Mouse (Mus musculus): Measurements from ENCODE around the gene Myoz1.
"Not testable (repeated sequence)": the region's sequence is repeated elsewhere in the genome, so short reads cannot be mapped to it uniquely, and the experiment has no call there.

The Myoz1 gene

GRCm38 (mm10) chr14:20637818-20638574, 18.3 kb downstream of the Myoz1 start:
- no peak for DNase-seq

DNA sequence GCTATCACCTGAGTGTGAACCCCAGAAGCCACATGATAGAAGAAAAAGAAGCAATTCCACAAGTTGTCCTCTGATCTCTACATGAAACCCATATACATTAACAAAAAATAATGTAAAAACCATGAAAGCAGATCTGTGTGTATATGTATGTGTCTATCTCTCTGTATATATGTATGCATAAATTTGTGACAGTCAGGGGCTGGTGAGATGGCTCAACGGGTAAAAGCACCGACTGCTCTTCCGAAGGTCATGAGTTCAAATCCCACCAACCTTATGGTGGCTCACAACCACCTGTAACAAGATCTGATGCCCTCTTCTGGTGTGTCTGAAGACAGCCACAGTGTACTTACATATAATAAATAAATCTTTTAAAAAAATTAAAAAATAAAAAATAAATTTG, 19.4 kb downstream of the Myoz1 start:
- DNase-seq, result not testable (repeated sequence)

GRCm38 (mm10) chr14:20635546-20635945, 20.8 kb downstream of the Myoz1 start:
- no peak for DNase-seq

GRCm38 (mm10) chr14:20631253-20631652, 25.1 kb downstream of the Myoz1 start:
- no peak for DNase-seq

DNA sequence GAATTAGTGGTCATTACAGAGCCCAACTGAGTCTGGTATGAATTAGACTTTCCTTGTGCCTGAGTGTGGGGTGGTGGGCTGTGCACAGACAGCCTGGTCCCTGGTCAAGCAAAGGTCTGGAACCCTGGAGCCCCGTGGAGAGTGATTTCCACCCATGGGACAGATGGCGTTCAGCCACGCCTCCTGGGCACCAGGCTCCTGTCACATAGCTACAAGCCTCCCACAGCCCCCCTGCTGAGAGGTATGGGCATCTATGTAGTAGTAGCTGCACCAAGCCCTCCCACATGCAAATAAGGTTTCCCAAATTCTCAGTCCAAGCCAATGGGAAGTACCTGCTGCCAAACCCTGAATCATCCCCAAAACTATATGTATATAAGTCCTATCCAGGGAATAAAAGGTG, 29.4 kb downstream of the Myoz1 start:
- no peak for DNase-seq

DNA sequence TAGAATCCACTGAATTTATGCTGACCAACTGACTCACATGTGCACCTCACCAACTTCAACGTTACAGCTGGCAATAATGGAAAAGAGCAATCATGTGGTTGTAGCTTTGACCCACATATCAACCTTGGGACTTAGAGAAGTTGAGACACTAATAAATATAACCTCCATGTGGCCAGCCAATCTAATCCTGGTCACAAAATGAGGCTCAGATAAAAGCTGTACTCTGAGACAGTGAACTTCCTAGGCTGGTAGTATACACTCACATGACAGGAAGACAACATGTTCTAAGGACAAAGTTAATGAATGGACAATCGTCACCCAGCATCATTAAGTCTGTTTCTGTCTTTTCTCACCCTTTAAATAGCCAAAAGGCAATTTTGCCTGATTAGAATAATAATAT, 29.9 kb downstream of the Myoz1 start:
- DNase-seq, result no peak

DNA sequence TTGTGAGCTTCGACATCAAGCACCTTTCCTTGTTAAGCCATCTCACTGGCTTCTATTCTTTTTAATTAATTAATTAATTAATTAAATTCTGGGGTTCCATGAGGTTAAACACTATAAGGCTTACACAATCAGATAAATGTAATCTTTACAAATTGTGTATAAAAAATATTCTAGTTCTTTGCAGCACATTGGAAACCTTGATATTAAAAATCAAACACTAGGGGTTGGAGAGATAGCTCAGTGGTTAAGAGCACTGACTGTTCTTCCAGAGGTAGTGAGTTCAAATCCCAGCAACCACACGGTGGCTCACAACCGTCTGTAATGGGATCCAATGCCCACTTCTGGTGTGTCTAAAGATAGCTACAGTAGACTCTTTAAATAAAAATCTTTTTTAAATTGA, 33.4 kb downstream of the Myoz1 start:
- DNase-seq, result no peak

DNA sequence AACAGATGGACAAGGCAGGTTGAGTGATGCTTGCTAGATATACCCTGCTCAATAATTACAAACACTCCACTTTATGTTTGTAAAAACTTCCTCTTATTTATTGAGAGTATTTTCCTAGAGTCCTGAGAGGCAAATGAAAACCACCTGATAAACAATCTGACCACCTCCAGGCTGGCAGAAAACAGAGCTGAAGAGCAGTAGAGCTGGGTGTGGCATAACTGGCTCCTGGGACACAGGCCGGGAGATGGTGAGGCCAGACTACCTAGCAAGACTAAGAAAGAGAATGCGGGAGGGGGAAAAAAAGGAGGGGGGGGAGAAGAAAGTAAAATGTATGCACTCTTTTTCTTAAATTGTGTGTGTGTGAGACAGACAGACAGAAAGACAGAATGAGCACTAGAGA, 33.9 kb downstream of the Myoz1 start:
- no peak for DNase-seq

GRCm38 (mm10) chr14:20621903-20622302, 34.4 kb downstream of the Myoz1 start:
- no peak for DNase-seq

GRCm38 (mm10) chr14:20619131-20619530, 37.2 kb downstream of the Myoz1 start:
- DNase-seq, result no peak

GRCm38 (mm10) chr14:20618211-20618610, 38.1 kb downstream of the Myoz1 start:
- DNase-seq, result peak; percentile 35 to 81

GRCm38 (mm10) chr14:20616421-20616820, 39.9 kb downstream of the Myoz1 start:
- DNase-seq, result peak; percentile 25 to 58

- no peak for DNase-seq
Measured at GRCm38 (mm10) chr14:20615075-20615474, 41.3 kb downstream of the Myoz1 start.

GRCm38 (mm10) chr14:20612820-20613219, 43.5 kb downstream of the Myoz1 start:
- DNase-seq, result no peak

GRCm38 (mm10) chr14:20610146-20610545, 46.2 kb downstream of the Myoz1 start:
- peak; percentile 62 to 81 for DNase-seq

GRCm38 (mm10) chr14:20609519-20609918, 46.8 kb downstream of the Myoz1 start:
- DNase-seq, result no peak

DNA sequence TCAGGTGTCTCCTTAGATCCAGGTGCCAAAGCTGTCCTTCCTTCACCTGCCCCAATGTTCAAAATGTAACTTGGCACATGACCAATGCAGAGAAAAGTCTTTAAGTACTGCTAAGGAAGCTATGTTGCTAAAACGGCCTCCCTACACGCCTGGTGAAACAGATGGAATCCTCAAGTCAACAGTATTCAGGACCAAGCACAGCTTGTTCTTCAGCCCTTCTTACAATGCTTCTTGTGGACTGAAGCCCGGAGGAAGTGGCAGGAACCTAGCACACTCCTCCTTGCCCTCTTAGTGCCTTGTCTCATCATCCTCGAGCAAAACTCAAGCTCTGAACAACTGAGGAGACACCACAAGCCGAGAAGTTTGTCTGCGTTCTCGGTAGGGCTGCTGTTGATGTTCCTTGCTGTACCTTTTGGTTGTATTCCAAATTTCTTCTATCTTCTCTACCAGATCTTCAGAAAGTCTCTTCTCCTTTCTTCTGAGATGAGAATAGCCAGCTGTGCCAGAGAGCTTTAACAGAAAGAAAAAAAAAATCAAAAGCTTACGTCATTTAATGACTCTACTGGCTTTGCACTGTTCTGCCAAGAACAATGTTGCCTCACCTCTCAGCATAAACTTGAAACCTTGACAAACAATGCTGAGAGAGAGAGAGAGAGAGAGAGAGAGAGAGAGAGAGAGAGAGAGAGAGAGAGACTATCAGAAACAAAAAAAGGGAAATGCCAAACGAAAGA, 48.8 kb downstream of the Myoz1 start:
- peak; percentile 10 to 49 for DNase-seq

GRCm38 (mm10) chr14:20601287-20601686, 55.1 kb downstream of the Myoz1 start:
- no peak for DNase-seq

DNA sequence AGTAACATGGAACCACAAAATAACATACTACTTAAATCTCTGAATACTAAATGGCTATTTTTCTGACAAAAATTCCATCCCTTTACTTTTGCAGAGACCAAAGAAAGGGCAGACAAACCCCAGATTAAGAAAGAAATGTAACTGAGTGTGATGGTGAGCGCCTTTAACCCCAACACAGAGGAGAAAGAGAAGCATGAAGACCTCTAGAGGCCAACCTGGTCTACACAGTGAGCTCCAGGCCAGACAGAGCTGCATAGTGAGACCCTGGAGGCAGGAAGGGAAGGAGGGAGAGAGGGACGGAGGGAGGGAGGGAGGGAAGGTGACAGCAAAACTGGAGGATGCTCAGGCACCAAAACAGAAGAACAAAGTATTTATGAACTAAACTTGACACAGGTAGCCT, 56.1 kb downstream of the Myoz1 start:
- no peak for DNase-seq

DNA sequence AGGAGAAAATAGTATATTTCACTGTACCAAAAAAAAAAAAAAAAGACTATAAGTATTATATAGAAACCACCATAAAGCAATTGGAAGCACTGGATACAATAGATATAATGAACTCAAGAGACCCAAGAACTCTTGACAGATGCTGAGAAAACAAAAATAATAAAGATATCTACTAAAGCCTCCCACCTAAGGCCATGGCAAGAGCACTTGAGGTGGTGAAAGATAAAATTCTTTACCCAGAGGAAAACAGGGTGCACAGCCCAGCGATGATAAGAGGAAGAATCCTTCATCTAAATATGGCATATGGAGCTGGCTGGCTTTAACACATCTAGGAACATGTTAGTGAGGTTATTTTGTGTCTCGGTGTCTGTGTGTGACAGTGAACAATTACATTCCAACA, 56.8 kb downstream of the Myoz1 start:
- no peak for DNase-seq

Data from kidney, postnatal 25 days (tissue).